Mouse (Mus musculus) ES-CJ7 (cell line): ENCODE data around the gene Ddx54.

ENCODE experiments used
- DNase-seq: peaks from one replicate; pipeline ENCODE4 v3.0.0; 2011; ENCODE audit warnings: low read depth, low spot score

Gene Ddx54

GRCm38 (mm10) chr5:120612442-120612821, at the start of gene Ddx54, which contains the start of gene Rita1:
TSS of gene Ddx54 (plus strand) at chr5:120612739.
TSS of gene Rita1 (minus strand) at chr5:120612589.
- DNase-seq: peak; percentile 96

- DNase-seq: peak; percentile 70
These were observed 49.3 kb upstream of the Ddx54 start for GRCm38 (mm10) chr5:120562956-120563913.

DNA sequence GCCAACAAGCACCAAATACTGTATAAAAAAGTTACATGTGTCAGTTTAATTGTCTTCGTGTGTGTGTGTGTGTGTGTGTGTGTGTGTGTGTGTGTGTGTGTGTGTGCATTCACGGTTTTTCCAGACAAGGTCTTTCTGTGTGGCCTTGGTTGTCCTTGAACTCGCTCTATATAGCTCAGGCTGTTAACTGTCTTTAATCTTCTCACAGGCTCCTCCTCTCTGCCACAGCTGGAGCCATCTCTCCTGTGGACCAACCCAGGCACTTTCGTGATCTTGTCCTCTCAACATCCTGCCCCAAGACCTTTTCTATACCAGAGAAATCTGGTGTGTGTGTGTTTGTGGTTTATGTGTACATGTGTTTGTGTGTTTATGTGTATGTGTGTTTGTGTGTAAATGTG, 48.6 kb upstream of the Ddx54 start:
- DNase-seq: peak; percentile 58

- no peak for DNase-seq
These were observed 47.2 kb upstream of the Ddx54 start for GRCm38 (mm10) chr5:120565171-120565905.

GRCm38 (mm10) chr5:120566101-120566500, 46.4 kb upstream of the Ddx54 start:
- no peak for DNase-seq

- DNase-seq: no peak
These were observed 45.8 kb upstream of the Ddx54 start for GRCm38 (mm10) chr5:120566681-120567252.

GRCm38 (mm10) chr5:120567253-120567701, 45.3 kb upstream of the Ddx54 start:
- no peak for DNase-seq

GRCm38 (mm10) chr5:120567761-120568211, 44.8 kb upstream of the Ddx54 start:
- no peak for DNase-seq

- DNase-seq: no peak
These were observed 44.2 kb upstream of the Ddx54 start for GRCm38 (mm10) chr5:120568336-120568768.

GRCm38 (mm10) chr5:120568964-120569363, 43.6 kb upstream of the Ddx54 start:
- DNase-seq: no peak

- DNase-seq: no peak
These were observed 42.7 kb upstream of the Ddx54 start for GRCm38 (mm10) chr5:120569791-120570190.

DNA sequence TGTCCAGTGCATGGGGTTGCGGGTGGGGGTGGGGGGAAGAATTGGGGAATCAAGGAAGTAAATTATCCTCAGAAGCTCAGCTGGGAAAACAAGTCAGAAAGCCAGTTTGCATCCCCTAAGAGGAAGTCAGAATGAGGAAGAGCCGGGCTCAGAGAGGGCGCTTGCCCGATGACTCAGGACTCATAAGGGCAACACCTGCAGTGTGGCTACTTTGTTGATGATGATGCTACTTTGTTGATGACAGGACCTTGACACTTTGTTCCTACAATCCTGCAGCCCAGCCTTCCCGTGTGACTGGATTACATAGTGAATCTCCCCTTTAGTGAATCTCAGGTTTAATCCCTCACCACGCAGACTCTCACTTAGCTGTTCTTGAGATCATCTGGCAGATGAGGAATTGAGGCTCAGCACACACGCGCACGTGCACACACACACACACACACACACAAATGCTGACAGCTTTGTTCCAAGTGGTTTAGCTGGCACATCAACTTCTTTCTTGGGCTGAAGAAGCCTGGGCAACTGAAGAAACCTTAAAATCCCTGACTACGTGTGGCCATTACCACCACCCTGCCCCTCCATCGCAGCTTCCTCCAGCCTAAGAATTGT, 42.1 kb upstream of the Ddx54 start:
- DNase-seq: no peak

- no peak for DNase-seq
These were observed 41.3 kb upstream of the Ddx54 start for GRCm38 (mm10) chr5:120571056-120571740.

DNA sequence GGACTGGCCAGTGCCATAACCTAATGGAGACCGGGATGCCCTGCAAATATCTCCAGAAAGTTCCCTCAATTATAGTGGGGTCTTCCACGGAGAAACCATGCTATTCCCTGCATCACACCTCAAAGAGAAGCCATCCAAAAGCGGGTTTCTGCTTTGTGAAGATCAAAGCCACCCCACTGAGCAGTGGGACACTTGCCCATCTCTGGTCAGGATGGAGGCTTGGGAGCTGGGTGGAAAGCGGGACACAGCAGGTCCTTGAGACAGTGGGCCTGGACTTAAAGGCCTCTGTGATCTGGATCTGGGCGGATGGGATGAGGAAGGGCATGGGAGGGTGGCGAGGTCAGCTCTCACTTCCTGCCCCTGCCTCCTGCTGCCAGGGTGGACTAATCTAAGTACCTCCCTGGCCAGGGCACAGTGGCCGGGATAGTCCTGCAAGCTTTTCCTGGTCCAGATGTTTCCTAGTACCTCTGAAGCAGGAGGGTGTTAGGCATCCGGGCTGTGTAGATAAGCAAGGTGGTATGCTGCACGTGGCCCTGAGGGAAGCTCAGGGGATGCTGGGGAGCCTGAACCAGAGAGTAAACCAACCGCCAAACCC, 38.0 kb upstream of the Ddx54 start:
- DNase-seq: no peak

DNA sequence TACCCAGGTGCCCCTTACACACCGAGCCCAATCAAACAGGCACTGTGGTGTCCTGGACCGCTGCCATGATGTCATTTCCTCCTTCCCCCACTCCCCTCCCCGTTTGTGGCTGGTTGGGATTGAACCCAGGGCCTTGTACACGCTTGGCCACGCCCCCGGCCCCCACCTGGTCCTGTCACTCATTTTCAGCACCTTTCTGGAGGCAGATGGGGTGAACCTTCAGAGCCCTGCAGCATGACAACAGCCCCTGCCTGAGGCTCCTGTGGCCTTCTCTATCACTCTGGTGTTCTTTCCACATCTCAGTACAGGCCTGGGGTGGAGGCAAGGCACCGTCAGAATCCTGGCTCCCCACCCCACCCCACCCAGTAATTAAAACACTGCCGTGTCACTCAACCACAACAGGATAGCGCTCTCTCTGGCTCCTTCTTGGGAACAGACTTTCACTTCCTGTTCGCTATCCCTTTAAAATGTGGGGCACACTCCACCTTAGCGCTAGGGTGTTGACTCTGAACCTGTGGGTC, 35.7 kb upstream of the Ddx54 start:
- no peak for DNase-seq

- no peak for DNase-seq
These were observed 34.6 kb upstream of the Ddx54 start for GRCm38 (mm10) chr5:120577935-120578441.

DNA sequence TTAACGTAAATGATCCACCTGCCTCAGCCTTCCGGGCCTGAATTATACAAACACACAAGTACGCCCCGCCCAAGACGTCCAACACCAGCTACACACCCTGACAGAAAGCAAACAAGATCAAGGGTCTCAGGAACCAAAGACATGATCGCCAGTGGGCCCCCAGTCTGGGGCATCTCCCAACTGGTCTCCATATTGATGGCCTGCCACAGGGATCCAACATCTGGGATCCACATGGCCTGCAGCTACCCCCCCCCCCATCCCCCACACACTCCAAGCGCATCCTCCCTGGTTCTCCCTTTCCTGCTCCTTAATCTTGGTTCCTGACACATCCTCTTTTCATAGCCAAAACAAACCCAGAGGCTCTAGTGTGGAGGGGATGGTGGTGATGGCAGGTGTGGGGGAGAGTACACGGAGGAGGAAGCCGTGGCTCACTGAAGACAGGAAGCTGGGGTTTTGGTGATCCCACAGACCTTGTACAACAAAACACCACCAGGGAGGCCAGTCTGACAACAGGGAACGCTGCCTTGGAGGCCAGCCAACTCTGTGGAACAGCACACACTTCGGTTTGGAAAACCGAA, 33.9 kb upstream of the Ddx54 start:
- no peak for DNase-seq

DNA sequence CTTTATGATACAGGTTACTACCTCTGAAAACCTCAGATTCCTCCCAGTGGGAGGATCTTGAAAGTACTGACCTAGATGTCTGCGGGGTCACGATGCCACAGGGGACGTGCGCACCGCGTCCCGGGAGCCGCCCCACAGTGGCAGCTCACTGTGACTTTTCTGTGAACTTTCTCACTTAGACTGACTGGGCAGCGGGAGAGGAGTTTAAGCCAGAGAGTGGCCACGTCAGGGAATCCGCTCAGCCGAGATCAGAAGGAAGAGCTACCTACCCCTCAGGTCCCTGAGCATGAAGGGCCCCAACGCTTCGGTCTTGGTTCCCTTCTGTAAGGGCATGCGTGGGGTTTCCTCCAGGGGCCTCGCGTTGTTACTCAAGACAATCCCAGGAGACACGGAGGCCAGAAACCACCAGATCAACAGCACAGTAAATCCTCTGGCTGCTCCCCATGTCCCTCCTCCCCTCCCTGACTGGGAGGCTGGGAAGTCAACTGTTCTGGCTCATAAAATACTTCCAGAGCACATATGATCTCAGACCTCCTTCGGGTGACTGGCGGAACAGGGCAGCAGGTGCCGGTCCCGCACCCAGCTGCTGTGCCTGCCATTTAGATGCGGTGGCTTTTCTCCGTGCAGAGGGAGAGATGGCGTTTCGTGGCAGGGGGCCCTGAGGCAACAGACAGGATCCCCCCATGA, 33.2 kb upstream of the Ddx54 start:
- no peak for DNase-seq
